Mouse (Mus musculus): ENCODE data around the gene Synpr. TPM values are rescaled to one million over a fixed set of nuclear protein-coding genes. Genes with fewer than 3 reads are reported as not detected.

Gene Synpr
- total and polyA plus RNA-seq, 3 experiments = not detected

DNA sequence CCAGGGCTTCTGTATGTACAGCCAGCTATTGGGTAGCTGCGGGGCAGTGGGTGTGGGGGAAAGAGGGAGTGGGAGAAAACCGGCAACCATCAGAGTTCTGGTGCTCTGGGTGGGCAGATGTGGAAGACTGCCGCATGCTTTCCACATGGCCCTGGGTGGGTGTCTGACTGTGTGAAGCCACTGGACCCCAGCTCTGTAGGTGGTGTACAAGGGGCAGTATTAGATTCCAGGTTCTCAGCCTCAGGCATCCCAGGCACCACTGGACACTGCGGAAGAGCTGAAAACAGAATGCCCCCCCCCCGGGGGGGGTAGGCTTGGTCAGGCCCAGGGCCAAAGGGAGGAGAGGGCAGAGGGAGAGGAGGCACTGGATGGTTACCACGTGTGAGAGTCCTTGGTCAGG, 156.1 kb downstream of the Synpr start:
- Histone ChIP-seq H3K27ac (ENCODE audit: insufficient read depth, low read depth) (no peak overlapping the region), H3K27me3 (replicated peaks) (no peaks in the 10 kb centered on the region), H3K4me2 (ENCODE audit: insufficient read depth, low read depth, poor library complexity, severe bottlenecking) (no peak overlapping the region), H3K4me1 (ENCODE audit: control insufficient read depth in 1 of 2, insufficient read depth in 2 of 2) (no peaks in the 10 kb centered on the region), H3K4me3 (replicated peaks in 1 of 3; ENCODE audit: low read depth in 2 of 3, low read length in 2 of 3, poor library complexity in 1 of 3) (no peak overlapping the region), H3K79me2 (replicated peaks; ENCODE audit: control insufficient read depth, extremely low read depth, insufficient read depth, poor library complexity, severe bottlenecking) (no peaks in the 10 kb centered on the region), H3K36me3 (replicated peaks in 1 of 2; ENCODE audit: control insufficient read depth in 1 of 2, insufficient read depth in 1 of 2, low read length in 1 of 2) (no peaks in the 10 kb centered on the region), H3K9me3 (replicated peaks; ENCODE audit: low read length) (no peaks in the 10 kb centered on the region), H3K9ac (ENCODE audit: insufficient read depth, low read depth) (no peak overlapping the region)
- dilution Hi-C loops (cut with MboI; ENCODE audit: extremely low pct_ligation_motif_present, extremely low pct_unique_long_range_greater_than_20kb, low sequenced_read_pairs) = no loop called here
- TF ChIP-seq USF2 (conservative IDR thresholded peaks at IDR 0.05; ENCODE audit: low read depth, low read length) = no peak
- no peak for TF ChIP-seq USF1 (IDR thresholded peaks at IDR 0.05; ENCODE audit: low read depth, low read length)
- no peak for TF ChIP-seq IRF4 (IDR thresholded peaks at IDR 0.05; ENCODE audit: low read depth, low read length)
- TF ChIP-seq ETS1 (conservative IDR thresholded peaks at IDR 0.05; ENCODE audit: low read depth, low read length) = no peak
- TF ChIP-seq MAZ (IDR thresholded peaks at IDR 0.05; ENCODE audit: low read depth, low read length) = no peak
- TF ChIP-seq SIN3A (IDR thresholded peaks at IDR 0.05; ENCODE audit: low read length) = no peak
- no peak for TF ChIP-seq GABPA (IDR thresholded peaks at IDR 0.05; ENCODE audit: insufficient replicate concordance, low read depth, low read length)
- TF ChIP-seq MXI1 (IDR thresholded peaks at IDR 0.05; ENCODE audit: low read depth, low read length) = no peak
- no peak for TF ChIP-seq MAFK (IDR thresholded peaks at IDR 0.05; ENCODE audit: insufficient replicate concordance, low read length)
- no peak for TF ChIP-seq ZMIZ1 (IDR thresholded peaks at IDR 0.05; ENCODE audit: low read depth, low read length)
- no peak for DNase-seq (ENCODE audit: extremely low read depth)
- in situ Hi-C loops (cut with MboI; ENCODE audit: low pct_ligation_motif_present, low pct_unique_long_range_greater_than_20kb, low sequenced_read_pairs) = no loop called here

DNA sequence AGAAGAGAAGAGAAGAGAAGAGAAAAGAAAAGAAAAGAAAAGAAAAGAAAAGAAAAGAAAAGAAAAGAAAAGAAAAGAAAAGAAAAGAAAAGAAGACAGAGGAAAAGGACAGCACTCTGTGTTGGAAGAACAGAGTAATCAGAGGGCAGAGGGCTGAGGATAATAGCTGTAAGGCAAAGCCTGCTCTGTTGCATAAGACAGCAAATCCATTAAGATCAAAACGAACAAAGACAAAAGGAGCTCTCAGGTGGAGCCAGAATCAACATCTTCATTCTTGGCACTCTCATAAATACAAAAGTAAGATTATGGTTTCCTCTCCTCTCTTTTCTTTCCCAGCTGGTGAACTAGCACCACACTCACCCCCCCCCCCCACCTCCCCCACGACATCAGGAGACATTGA, 160.3 kb downstream of the Synpr start:
- Histone ChIP-seq H3K27me3 (replicated peaks) (no peaks in the 10 kb centered on the region), H3K9ac (ENCODE audit: insufficient read depth, low read depth) (no peak overlapping the region), H3K36me3 (replicated peaks in 1 of 2; ENCODE audit: control insufficient read depth in 1 of 2, insufficient read depth in 1 of 2, low read length in 1 of 2) (no peaks in the 10 kb centered on the region), H3K4me1 (ENCODE audit: control insufficient read depth in 1 of 2, insufficient read depth in 2 of 2) (no peaks in the 10 kb centered on the region), H3K9me3 (replicated peaks; ENCODE audit: low read length) (no peaks in the 10 kb centered on the region), H3K27ac (ENCODE audit: insufficient read depth, low read depth) (no peak overlapping the region), H3K4me2 (ENCODE audit: insufficient read depth, low read depth, poor library complexity, severe bottlenecking) (no peak overlapping the region), H3K4me3 (replicated peaks in 1 of 3; ENCODE audit: low read depth in 2 of 3, low read length in 2 of 3, poor library complexity in 1 of 3) (no peak overlapping the region), H3K79me2 (replicated peaks; ENCODE audit: control insufficient read depth, extremely low read depth, insufficient read depth, poor library complexity, severe bottlenecking) (no peaks in the 10 kb centered on the region)
- TF ChIP-seq POLR2AphosphoS2 (IDR thresholded peaks at IDR 0.05; ENCODE audit: low read depth, low read length) (no peak), ZKSCAN1 (IDR thresholded peaks at IDR 0.05; ENCODE audit: borderline replicate concordance, low read depth, low read length) (no peak), RAD21 (IDR thresholded peaks at IDR 0.05; ENCODE audit: low read depth, low read length) (no peak)
- in situ Hi-C loops (cut with MboI; ENCODE audit: low pct_ligation_motif_present, low pct_unique_long_range_greater_than_20kb, low sequenced_read_pairs) = no loop called here
- dilution Hi-C loops (cut with MboI; ENCODE audit: extremely low pct_ligation_motif_present, extremely low pct_unique_long_range_greater_than_20kb, low sequenced_read_pairs) = no loop called here
- no peak for DNase-seq (ENCODE audit: extremely low read depth)

All from CH12.LX (cell line).